Mouse (Mus musculus) left cerebral cortex, adult 11 months (tissue): ENCODE data around the gene Dync1li2.

Experiments used
- DNase-seq: peaks from one replicate; pipeline ENCODE4 v3.0.0; 2022; ENCODE audit warnings: low spot score

Gene Dync1li2

GRCm38 (mm10) chr8:104442299-104443124, at the start of gene Dync1li2:
Gene Dync1li2 (minus strand): TSS chr8:104443047.
- peak; percentile 86 for DNase-seq

DNA sequence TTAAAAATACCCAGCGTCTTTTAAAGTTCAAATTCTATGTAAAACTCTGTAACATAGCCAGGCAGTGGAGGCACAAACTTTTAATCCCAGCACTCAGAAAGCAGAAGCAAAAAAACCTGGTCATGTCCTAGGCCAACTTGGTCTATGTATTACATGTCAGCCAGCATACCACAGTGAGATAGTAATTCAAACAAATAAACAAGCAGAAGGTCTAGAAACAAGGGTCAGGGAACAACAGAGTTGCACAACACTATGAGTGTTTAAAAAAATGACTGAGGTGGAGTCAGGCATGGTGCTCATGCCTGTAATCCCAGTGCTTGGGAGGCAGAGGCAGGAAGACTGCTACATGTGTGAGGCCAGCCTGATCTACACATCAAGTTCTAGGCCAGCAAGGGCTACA, 36.2 kb upstream of the Dync1li2 start:
- DNase-seq, result no peak

DNA sequence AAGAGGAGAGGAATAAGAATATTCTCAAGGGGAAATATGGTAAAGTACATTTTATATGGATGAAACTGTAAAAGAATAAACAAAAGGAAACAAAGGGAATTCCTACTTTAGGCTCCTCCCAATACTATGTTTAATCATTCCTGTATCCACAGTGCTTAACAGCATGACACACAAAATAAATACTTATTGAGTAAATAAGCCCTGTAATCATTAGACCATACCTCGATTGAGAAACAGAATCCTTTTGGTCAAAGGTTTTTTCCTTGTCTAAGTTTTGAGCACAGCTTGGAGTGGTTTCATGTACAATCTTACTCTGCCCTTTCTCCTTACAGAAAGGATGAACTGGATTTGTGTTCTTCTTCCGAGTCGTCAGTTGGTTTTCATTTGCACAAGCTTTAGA, 29.6 kb upstream of the Dync1li2 start:
- DNase-seq, result no peak

GRCm38 (mm10) chr8:104467463-104467862, 24.6 kb upstream of the Dync1li2 start:
- DNase-seq, result no peak

DNA sequence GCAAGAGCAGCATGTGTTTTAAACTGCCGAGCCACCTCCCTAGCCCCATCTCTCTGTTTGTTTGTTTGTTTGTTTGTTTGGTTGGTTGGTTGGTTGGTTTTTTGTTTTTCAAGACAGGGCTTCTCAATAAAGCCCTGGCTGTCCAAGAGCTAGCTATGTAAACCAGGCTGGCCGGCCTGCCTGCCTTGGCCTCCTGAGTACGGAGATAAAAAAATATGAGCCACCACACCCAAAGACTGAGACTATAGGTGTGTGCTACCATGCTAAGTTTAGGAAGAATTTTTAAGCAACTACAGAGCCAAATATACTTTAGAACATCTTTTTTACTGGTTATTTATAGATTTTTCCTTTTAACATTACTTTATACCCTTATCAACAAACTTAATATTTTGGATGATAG, 9.3 kb upstream of the Dync1li2 start:
- DNase-seq, result no peak

DNA sequence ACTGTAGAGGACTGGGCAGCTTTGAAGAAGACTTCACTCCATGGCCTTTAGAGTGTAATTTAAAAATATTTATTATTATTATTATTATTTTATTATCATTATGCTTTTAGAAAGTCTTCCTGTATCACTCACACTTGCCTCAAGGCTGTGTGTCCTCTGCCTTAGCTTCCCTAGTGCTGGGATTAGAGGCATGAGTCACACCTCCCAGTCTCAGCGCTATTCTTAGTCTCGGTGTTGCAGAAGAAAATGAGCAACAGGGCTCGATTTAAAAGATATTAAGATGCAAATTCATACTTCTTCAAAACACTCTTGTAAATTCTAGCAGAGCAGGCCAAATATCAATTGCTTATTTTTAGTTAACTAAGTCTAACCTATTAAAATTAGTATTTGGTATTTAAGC, 5.9 kb upstream of the Dync1li2 start:
- DNase-seq, result no peak

DNA sequence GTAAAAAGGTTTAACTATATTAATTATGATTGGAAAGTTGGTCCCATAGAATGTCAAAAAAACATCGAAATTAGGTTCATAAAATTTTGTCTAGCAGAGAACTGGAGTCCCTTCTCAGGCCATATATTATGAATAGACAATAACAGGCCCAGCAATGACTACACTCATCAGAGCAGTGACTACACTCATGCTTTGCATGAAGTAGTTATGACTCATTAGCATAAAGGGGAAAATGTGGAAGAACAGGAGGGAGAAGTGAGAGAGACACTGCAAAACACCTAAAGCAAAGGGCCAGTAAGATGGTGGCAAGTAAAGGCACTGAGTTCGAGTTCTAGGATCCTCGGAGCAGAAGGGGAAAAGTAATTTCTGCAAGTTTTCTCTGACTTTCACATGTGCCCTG, 3.2 kb upstream of the Dync1li2 start:
- no peak for DNase-seq

GRCm38 (mm10) chr8:104445248-104445647, 2.4 kb upstream of the Dync1li2 start:
- DNase-seq, result no peak

- DNase-seq, result no peak
Measured at GRCm38 (mm10) chr8:104443125-104443679, 355 bp upstream of the Dync1li2 start.

- no peak for DNase-seq
Measured at GRCm38 (mm10) chr8:104441613-104442012, 1.2 kb downstream of the Dync1li2 start.

- DNase-seq, result no peak
Measured at GRCm38 (mm10) chr8:104439461-104439860, 3.4 kb downstream of the Dync1li2 start.

GRCm38 (mm10) chr8:104437494-104438135, 5.2 kb downstream of the Dync1li2 start:
- DNase-seq, result no peak

- no peak for DNase-seq
Measured at GRCm38 (mm10) chr8:104436591-104436990, 6.3 kb downstream of the Dync1li2 start.

DNA sequence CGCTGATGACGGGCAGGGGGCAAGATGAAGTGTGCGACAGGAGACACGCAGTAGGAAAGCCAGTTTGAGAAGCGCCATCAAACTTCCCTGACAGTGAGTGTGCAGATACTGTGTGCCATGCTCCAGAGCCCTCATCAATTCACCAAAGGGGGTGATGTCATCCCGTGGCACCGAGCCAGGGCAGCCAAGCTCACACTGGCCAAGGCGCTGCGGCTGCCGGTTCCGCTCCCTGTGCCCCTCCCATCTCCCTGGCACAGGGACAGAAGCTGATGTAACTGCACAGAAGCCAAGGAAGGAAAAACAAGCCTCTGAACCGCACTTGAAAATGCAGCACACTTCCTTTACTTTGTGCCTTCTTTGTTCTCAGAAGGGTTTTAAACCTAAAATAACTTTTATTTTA, 6.8 kb downstream of the Dync1li2 start:
- DNase-seq, result peak; percentile 95

DNA sequence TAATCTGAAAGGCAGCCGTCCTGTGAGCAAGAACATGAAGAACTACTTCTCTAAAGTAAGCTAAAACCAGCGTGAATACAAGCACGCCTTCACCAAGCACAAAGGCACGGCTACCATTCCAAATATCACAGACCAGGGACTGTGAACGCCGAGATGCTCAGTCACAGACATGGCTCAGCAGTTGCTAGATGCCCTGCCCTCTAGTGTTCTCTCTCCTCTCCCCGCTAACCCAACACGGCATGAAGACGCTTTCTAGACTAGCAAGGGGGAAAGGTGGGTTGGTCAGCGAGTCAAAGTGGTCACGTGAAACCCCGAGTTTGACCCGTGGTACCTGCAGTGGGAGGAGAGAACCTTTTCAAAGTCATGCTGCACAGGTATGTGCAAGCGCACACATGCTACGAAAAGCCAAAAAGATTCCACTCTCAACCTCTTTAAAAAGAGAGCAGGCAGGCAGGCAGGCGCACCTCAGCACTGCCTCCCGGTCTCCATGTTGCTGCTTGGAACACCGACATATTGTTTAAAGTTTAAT, 8.0 kb downstream of the Dync1li2 start:
- DNase-seq, result no peak

DNA sequence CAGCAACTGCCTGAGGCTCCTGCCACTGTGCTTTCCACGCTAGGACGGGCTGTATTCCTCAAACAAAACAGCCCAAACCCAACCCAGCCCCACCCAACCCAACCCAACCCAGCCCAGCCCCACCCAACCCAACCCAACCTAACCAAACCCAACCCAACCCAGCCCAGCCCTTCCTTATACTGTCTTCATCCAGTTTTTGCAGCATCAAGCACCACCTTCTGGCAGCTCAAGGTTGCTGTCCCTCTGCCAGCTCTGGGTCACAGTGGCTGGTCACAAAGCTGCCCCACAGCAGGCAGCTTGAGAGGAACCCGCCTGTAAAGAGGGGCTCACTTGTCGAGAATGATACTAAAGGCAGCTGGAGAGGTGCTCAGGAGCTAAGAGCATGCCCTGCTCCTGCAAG, 8.6 kb downstream of the Dync1li2 start:
- DNase-seq, result no peak

- DNase-seq, result no peak
Measured at GRCm38 (mm10) chr8:104433191-104433842, 9.5 kb downstream of the Dync1li2 start.

- DNase-seq, result no peak
Measured at GRCm38 (mm10) chr8:104432656-104433055, 10.2 kb downstream of the Dync1li2 start.

DNA sequence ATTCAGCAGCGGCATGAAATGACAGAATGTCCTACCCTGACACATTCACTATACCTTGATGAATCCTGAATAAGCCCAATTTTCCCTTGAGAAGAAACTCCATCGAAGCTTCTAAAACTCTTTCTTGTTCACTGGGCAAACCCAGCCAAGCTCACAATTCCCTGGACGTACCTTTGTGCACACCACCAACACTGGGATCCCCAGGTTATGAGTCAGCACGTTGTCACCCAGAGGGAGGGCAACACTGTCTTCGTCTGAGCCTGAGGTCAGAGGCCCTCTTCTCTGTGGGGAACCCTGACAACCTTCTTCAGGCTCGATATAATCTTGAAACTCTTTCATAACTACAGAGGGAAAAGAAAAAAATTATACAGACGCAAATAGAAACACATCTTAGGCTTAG, 12.6 kb downstream of the Dync1li2 start:
- DNase-seq, result no peak

GRCm38 (mm10) chr8:104427703-104428102, 15.1 kb downstream of the Dync1li2 start:
- DNase-seq, result no peak

DNA sequence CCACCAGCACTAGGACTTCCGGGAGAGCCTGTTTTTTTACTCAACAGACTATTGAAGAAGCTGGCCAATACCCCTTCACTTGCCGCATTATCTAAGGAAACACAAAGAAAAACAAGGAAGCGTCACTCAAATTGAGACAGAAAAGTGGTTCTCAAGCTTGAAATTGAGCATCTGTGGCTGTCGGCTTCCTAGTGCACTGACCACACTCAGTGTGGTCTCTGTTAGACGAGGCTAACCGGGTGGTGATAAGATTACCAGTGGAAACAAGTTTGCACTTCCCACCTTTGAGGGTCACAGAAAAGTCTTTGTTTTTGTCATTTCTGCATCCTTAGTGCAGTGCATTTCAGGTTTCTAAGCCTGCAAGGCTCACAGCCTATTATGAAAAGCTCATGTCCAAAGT, 20.5 kb downstream of the Dync1li2 start:
- DNase-seq, result no peak

DNA sequence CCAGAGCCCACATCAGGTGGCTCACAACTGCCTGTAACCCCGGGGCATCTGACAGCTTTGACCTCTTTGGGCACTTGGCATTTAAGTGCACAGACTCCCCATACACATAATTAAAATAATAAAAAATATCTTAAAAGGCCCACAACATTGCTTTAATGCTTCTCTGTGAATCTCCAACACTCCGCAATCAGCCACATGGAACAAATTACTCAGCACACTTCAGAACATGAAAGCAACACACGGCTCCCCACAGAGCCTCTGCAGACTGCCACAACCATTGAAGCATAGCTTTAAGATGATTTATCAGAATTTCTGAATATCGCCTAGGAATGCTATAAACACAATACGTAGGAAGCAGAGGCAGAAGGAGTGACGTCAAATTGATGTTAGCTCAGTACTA, 26.8 kb downstream of the Dync1li2 start:
- DNase-seq, result no peak

DNA sequence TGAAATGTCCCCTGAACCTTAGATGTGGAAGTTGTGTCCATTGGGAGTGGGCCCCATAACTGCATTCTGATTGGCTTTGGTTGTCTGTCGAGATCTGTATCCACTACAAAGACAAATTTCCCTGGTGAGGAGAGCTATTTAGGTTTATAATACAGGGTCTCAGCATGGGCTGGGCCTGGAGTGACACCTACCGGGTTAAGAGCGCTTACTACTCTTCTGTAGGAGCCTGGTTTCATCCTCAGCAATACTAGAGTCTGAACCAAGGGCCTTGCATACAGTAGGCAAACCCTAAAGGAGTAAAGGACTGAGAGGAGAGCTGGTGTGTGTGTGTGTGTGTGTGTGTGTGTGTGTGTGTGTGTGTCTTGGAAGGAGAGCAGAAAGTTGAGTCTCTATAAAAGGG, 28.6 kb downstream of the Dync1li2 start:
- no peak for DNase-seq
